Mouse (Mus musculus) thymus, adult 2 months (tissue): Measurements from ENCODE around the gene Pcsk6. TPM values are rescaled to one million over a fixed set of nuclear protein-coding genes. Genes with fewer than 3 reads are reported as not detected.

Experiments
- DNase-seq: peaks from one replicate; pipeline ENCODE4 v3.0.0; 2021
- H3K27ac ChIP-seq: fragments of 200-500 bp; 2 replicates; pipeline ENCODE4 v1.5.1; 2012; ENCODE audit warnings: low read length, control low read depth; ENCODE audit not compliant: control insufficient read depth, insufficient read depth
- H3K27me3 ChIP-seq: fragments of 200-500 bp; 2 replicates; pipeline ENCODE4 v1.6.1; 2012; ENCODE audit warnings: mild to moderate bottlenecking, low read length, moderate library complexity, mixed read lengths; ENCODE audit not compliant: control insufficient read depth, insufficient read depth
- H3K36me3 ChIP-seq: fragments of 200-500 bp; 2 replicates; pipeline ENCODE4 v1.6.1; 2012; ENCODE audit warnings: mild to moderate bottlenecking, low read length, moderate library complexity; ENCODE audit not compliant: control insufficient read depth, insufficient read depth
- H3K4me1 ChIP-seq: fragments of 200-500 bp; replicated peaks from 2 replicates; pipeline ENCODE4 v1.6.1; 2012; ENCODE audit warnings: low read length; ENCODE audit not compliant: control insufficient read depth, insufficient read depth
- H3K4me3 ChIP-seq: fragments of 200-500 bp; 2 replicates; pipeline ENCODE4 v1.5.1; 2012; ENCODE audit warnings: mild to moderate bottlenecking, low read length, control low read depth, moderate library complexity; ENCODE audit not compliant: control insufficient read depth, insufficient read depth
- CTCF ChIP-seq: fragments of 200-500 bp; IDR thresholded peaks from 2 replicates; pipeline ENCODE4 v1.5.1; 2012; ENCODE audit warnings: mild to moderate bottlenecking, control low read depth, low read length, moderate library complexity, borderline replicate concordance; ENCODE audit not compliant: control insufficient read depth, poor library complexity, insufficient read depth; ENCODE audit errors: extremely low read depth
- POLR2A ChIP-seq: fragments of 200-500 bp; IDR thresholded peaks from 2 replicates; pipeline ENCODE4 v1.6.1; 2012; ENCODE audit warnings: mild to moderate bottlenecking, low read length, control low read depth, moderate library complexity; ENCODE audit not compliant: control insufficient read depth, poor library complexity, insufficient read depth; ENCODE audit errors: extremely low read depth
- WGBS: fragments of 180-500 bp; shearing (Covaris S2); methylation state at CpG from one replicate; pipeline ENCODE4 v1.1.7; 2018; 5-methylcytosine and 5-hydroxymethylcytosine counted together
- polyA plus RNA-seq: library from polyadenylated mRNA; depleted of rRNA; stranded (reverse); fragments of >200 nt; gene quantifications from 2 replicates; pipeline ENCODE4 v1.2.3, GENCODE M21; 2012; rRNA removed

Gene Pcsk6
- polyA plus RNA-seq, 1 experiment = 4.5 TPM

GRCm38 (mm10) chr7:66090676-66091190, 229.2 kb downstream of the Pcsk6 start:
- Histone ChIP-seq H3K4me3 (no peak overlapping the region), H3K4me1 (no peaks in the 10 kb centered on the region), H3K27ac (no peak overlapping the region), H3K27me3 (no peaks in the 10 kb centered on the region), H3K36me3 (peaks cover 37% of the 10 kb centered on the region)
- TF ChIP-seq CTCF (no peak), POLR2A (no peak)
- DNase-seq = no peak
- WGBS = 94% methylated on average over 11 of the region's 11 CpGs

- Histone ChIP-seq H3K36me3 (peaks cover 32% of the 10 kb centered on the region), H3K4me1 (no peaks in the 10 kb centered on the region), H3K27me3 (no peaks in the 10 kb centered on the region), H3K4me3 (no peak overlapping the region), H3K27ac (no peak overlapping the region)
- WGBS = 97% methylated on average over 7 of the region's 7 CpGs
- no peak for DNase-seq
- TF ChIP-seq CTCF = no peak
- TF ChIP-seq POLR2A = no peak
These were observed 230.0 kb downstream of the Pcsk6 start for GRCm38 (mm10) chr7:66091553-66091952.

DNA sequence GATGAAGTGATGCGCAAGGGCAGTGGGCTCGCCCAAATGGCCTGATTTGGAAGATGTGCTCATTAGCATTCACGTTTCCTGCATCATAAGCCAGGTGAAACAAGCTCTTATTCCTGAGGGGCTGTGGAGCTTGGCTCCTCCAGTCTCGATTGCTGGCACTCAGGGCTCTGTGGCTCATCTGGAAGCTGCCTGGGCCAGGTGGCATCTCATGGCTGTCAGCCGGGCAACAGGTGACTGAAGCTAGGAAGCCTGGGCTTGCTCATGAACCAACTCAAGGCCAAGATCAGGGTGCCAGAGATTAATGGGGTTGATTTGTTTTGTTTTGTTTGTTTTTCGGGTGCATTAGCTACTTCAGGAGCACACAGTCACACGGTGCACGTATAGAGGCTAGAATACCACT, 231.1 kb downstream of the Pcsk6 start:
- no peaks in the 10 kb centered on the region for H3K4me1 ChIP-seq
- WGBS = 93% methylated on average over 8 of the region's 8 CpGs
- H3K27ac ChIP-seq = no peak overlapping the region
- H3K4me3 ChIP-seq = no peak overlapping the region
- no peak for DNase-seq
- peaks cover 25% of the 10 kb centered on the region for H3K36me3 ChIP-seq
- TF ChIP-seq CTCF (no peak), POLR2A (no peak)
- H3K27me3 ChIP-seq = no peaks in the 10 kb centered on the region

DNA sequence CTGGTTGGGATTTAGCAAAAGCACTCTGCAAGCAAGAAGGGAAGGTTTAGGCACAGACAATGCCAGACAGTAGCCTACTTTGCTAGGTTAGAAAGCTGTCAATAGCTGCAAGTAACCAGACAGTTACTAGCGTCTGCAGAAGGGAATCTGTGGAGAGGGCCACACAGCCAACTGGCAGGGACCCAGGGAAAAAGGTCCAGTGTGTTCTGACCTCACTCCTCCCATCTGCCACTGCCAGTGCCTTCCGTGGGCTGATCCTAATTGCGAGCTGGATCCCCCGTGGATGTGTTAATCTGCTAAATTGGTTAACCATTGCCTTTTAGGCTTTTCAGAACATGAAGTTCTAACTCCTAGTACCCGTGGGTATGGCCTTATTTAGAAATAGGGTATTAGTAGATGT, 232.6 kb downstream of the Pcsk6 start:
- Histone ChIP-seq H3K27me3 (no peaks in the 10 kb centered on the region), H3K4me1 (no peaks in the 10 kb centered on the region), H3K36me3 (peaks cover 12% of the 10 kb centered on the region), H3K27ac (no peak overlapping the region), H3K4me3 (no peak overlapping the region)
- no peak for DNase-seq
- WGBS = 85% methylated on average over 5 of the region's 5 CpGs
- no peak for TF ChIP-seq CTCF
- no peak for TF ChIP-seq POLR2A

DNA sequence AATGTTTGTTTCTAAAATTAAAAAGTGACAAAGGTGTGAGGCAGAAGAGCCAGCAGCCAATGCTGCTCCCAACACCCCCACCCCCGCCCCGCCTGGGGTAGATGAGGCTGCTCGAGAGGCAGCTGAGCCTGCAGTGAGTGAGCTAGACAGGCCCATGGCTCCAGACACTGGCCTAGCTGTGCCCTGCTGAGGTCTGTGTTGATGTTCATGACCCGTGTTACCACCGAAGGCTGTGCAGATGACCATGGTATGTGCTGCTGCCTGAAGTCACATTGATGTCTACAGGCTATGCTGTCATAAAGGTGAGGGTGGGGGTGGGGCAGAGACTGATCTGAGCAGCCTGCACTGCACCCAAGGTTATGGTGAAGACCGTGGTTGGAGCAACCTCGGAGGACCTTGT, 237.3 kb downstream of the Pcsk6 start:
- WGBS = 94% methylated on average over 7 of the region's 7 CpGs
- Histone ChIP-seq H3K4me1 (no peaks in the 10 kb centered on the region), H3K4me3 (no peak overlapping the region), H3K36me3 (no peaks in the 10 kb centered on the region), H3K27me3 (no peaks in the 10 kb centered on the region), H3K27ac (no peak overlapping the region)
- no peak for DNase-seq
- no peak for TF ChIP-seq POLR2A
- TF ChIP-seq CTCF = no peak

Other genes starting within 250 kb of the Pcsk6 start
- gene Tarsl2, start 216.8 kb upstream of the Pcsk6 start, polyA plus RNA-seq = 4.2 and 4.8 TPM in 2 replicates
- 104 and 117 TPM in 2 replicates for gene Tm2d3, start 170.6 kb upstream of the Pcsk6 start, polyA plus RNA-seq
- gene Gm45213, start 181.9 kb downstream of the Pcsk6 start, polyA plus RNA-seq = not detected in 2 replicates
- gene Snrpa1, start 197.3 kb downstream of the Pcsk6 start, polyA plus RNA-seq = 20.3 and 20.4 TPM in 2 replicates
- gene Selenos, start 217.9 kb downstream of the Pcsk6 start, polyA plus RNA-seq = 62.3 and 72.5 TPM in 2 replicates
- gene Chsy1, start 247.8 kb downstream of the Pcsk6 start, polyA plus RNA-seq = 6.6 and 8.3 TPM in 2 replicates